Mouse (Mus musculus) erythroblast, embryonic 14.5 days (primary cell): ENCODE results near the gene Scd4.

Experiments
- GATA1 ChIP-seq: IDR thresholded peaks from 2 replicates; pipeline ENCODE4 v1.6.1; 2012; ENCODE audit warnings: low read length, inconsistent platforms, mixed read lengths
- TAL1 ChIP-seq: IDR thresholded peaks from 3 replicates; pipeline ENCODE4 v1.6.1; 2012; ENCODE audit warnings: low read length, inconsistent platforms, mixed read lengths

DNA sequence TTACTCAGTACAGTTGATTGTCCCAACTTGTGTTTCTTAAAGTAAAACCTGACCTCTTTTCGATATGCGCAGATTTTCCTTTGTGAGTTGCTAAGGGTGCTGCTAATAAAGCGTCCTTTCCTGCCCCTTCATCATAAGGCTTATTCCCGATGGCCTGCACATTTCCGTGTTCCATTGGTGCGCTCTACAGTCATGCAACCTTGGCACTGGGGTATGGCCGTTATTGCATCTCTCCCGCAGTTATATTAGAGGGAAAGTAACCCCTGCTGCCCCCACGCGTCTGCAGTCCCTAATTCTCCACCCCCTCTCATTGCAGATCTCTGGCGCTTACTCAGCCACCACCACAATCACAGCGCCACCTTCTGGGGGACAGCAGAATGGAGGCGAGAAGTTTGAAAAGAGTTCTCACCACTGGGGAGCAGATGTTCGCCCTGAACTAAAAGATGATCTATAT is 38.3 kb upstream of the Scd4 start:
- TF ChIP-seq TAL1 (no peak), GATA1 (no peak)
